Mouse (Mus musculus) embryonic facial prominence, embryonic 11.5 days (tissue): ENCODE data around the gene Plekha5. TPM values are rescaled to one million over a fixed set of nuclear protein-coding genes. Genes with fewer than 3 reads are reported as not detected.

Source experiments
- ATAC-seq: fragments of 200-750 bp; cut with Nextera tagmentation; replicated peaks from 2 replicates; pipeline ENCODE4 v1.8.0; 2017; ENCODE audit warnings: low read depth; ENCODE audit not compliant: insufficient number of reproducible peaks, low FRiP score, low TSS enrichment
- DNase-seq: peaks from one replicate; pipeline ENCODE4 v3.0.0-alpha.2; 2015; ENCODE audit warnings: low spot score
- H3K27ac ChIP-seq: fragments of 300-500 bp; sonication (generic); replicated peaks from 2 replicates; pipeline ENCODE4 v1.5.1; 2014; ENCODE audit warnings: mild to moderate bottlenecking, low read depth, low read length, control low read depth
- H3K27me3 ChIP-seq: fragments of 300-500 bp; sonication (generic); 2 replicates; pipeline ENCODE4 v1.6.1; 2014; ENCODE audit warnings: mild to moderate bottlenecking, low read length, moderate library complexity, mixed read lengths; ENCODE audit not compliant: control insufficient read depth, insufficient read depth
- H3K36me3 ChIP-seq: fragments of 300-500 bp; sonication (generic); replicated peaks from 2 replicates; pipeline ENCODE4 v1.6.1; 2014; ENCODE audit warnings: low read depth, mild to moderate bottlenecking, low read length, moderate library complexity, mixed read lengths; ENCODE audit not compliant: control insufficient read depth, insufficient read depth
- H3K4me1 ChIP-seq: fragments of 300-500 bp; sonication (generic); 2 replicates; pipeline ENCODE4 v1.6.1; 2014; ENCODE audit warnings: low read length, mixed read lengths; ENCODE audit not compliant: control insufficient read depth, insufficient read depth
- H3K4me2 ChIP-seq: fragments of 300-500 bp; sonication (generic); 2 replicates; pipeline ENCODE4 v1.6.1; 2014; ENCODE audit warnings: low read depth, mild to moderate bottlenecking, control low read depth, low read length, moderate library complexity
- H3K4me3 ChIP-seq: fragments of 300-500 bp; sonication (generic); 2 replicates; pipeline ENCODE4 v1.5.1; 2014; ENCODE audit warnings: low read depth, low read length, control low read depth
- H3K9ac ChIP-seq: fragments of 300-500 bp; sonication (generic); replicated peaks from 2 replicates; pipeline ENCODE4 v1.6.1; 2014; ENCODE audit warnings: mild to moderate bottlenecking, control low read depth, low read length
- H3K9me3 ChIP-seq: fragments of 300-500 bp; sonication (generic); replicated peaks from 2 replicates; pipeline ENCODE4 v1.6.1; 2016; ENCODE audit warnings: mild to moderate bottlenecking, low read length, inconsistent platforms, mixed read lengths; ENCODE audit not compliant: control insufficient read depth
- WGBS: fragments of 180-500 bp; shearing (Covaris S2); extraction: QIAGEN DNeasy Blood & Tissue Kit; methylation state at CpG from one replicate; pipeline ENCODE4 v1.1.7; 2014; 5-methylcytosine and 5-hydroxymethylcytosine counted together
- polyA plus RNA-seq: library from polyadenylated mRNA; unstranded; fragments of >200 nt; fragmentation: Nextera tagmentation; extraction: Ambion mirVana; gene quantifications from 2 replicates; pipeline ENCODE4 v1.2.1, GENCODE M21; 2014

The Plekha5 gene
- polyA plus RNA-seq, 1 experiment from 2014 or later: 56.2 TPM

DNA sequence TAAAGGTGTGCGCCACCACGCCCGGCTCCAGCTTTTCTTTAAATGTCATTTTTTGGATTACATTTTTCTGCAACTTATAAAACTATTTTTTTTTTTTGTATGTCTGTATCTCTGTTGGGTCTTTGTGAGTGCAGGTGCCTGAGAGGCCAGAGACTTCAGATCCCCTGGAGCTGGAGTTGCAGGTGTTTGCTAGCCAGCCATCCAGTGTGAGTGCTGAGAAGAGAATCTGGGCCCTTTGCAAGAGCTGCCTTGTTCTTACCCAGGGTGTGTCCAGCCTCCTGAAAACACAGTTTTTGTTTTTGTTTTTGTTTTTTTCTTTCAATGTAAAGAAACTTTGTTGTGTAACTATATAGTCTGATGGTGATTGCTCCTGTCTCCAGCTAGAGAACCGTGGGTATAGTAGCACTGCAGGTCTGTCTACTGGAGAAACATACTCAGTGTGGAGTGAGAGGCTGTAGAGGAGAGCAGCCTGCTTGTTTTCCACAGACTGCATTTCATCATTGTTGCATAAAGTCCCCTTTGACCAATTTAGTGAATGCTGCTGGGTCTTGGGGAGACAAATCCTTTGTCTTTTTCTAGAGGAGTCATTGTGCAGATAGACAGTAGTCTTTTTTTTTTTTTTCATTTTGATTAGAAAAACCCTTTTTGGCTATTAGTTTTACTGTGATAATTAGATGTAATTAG, 205.5 kb downstream of the Plekha5 start:
- H3K4me2 ChIP-seq: no peak overlapping the region
- ATAC-seq (no peak), DNase-seq (no peak)
- H3K4me3 ChIP-seq: no peak overlapping the region
- H3K27ac ChIP-seq: no peak overlapping the region
- no peaks in the 10 kb centered on the region for H3K9me3 ChIP-seq
- no peaks in the 10 kb centered on the region for H3K27me3 ChIP-seq
- H3K9ac ChIP-seq: no peak overlapping the region
- WGBS: 88% methylated on average over 4 of the region's 4 CpGs
- H3K36me3 ChIP-seq: no peaks in the 10 kb centered on the region
- H3K4me1 ChIP-seq: peaks cover 4% of the 10 kb centered on the region

DNA sequence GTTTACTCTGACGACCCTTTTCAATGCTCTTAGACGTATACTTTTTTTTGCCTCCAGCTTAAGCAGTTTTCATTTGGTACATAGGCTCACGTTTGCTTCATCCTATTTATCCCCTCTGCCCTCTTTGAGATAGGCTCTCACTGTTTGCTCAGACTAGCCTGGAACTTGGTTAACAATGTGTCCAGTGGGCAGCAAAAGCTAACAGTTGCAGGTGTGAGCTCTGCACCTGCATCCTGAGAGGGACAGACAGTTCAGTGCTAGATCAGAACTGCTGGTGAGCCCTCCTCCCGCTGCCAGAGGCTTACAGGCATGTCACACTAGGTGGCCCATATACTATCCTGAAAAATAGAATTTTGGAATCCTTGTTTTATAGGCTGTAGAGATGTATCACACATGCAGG, 206.5 kb downstream of the Plekha5 start:
- DNase-seq (no peak), ATAC-seq (no peak)
- Histone ChIP-seq H3K27ac (no peak overlapping the region), H3K4me1 (peaks cover 4% of the 10 kb centered on the region), H3K4me2 (no peak overlapping the region), H3K9me3 (no peaks in the 10 kb centered on the region), H3K4me3 (no peak overlapping the region), H3K27me3 (no peaks in the 10 kb centered on the region), H3K9ac (no peak overlapping the region), H3K36me3 (no peaks in the 10 kb centered on the region)
- 71% methylated on average over 4 of the region's 4 CpGs for WGBS

DNA sequence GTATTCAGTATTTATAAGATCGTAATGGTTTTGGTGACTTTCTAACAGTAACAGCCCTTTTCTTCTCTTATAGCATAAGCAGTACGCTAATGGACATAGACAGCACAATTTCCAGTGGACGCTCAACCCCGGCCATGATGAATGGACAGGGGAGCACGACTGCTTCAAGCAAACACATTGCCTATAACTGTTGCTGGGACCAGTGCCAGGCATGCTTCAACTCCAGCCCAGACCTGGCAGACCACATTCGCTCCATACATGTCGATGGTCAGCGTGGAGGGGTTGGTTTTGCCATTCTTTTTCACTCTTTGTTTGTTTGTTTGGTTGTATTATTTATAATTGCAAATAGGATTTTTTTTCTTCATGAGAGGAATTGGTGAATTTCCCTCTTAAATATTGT, 209.8 kb downstream of the Plekha5 start:
- Histone ChIP-seq H3K4me1 (no peaks in the 10 kb centered on the region), H3K9ac (no peak overlapping the region), H3K9me3 (no peaks in the 10 kb centered on the region), H3K4me2 (no peak overlapping the region), H3K27me3 (no peaks in the 10 kb centered on the region), H3K36me3 (no peaks in the 10 kb centered on the region; the same call in 1 of the 2 replicates), H3K4me3 (no peak overlapping the region), H3K27ac (no peak overlapping the region)
- ATAC-seq: no peak
- 92% methylated on average over 8 of the region's 8 CpGs for WGBS
- no peak for DNase-seq

DNA sequence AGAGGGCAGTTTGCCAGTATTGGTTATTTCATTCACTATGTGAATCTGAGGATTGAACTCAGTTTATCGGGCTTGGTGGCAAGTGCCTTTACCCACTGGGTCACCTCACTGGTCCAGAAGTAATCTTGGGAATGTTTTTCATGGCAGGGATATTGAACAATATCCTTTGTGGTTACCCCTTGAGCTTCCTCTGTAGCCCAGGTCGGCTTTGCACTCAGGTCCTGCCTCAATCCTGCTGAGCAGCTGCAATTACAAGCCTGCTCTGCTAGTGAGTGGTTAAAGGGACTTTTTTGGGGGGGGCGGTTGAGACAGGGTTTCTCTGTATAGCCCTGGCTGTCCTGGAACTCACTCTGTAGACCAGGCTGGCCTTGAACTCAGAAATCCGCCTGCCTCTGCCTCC, 212.4 kb downstream of the Plekha5 start:
- Histone ChIP-seq H3K9me3 (no peaks in the 10 kb centered on the region), H3K9ac (no peak overlapping the region), H3K4me3 (no peak overlapping the region), H3K4me1 (no peaks in the 10 kb centered on the region), H3K27me3 (no peaks in the 10 kb centered on the region), H3K36me3 (no peaks in the 10 kb centered on the region; the same call in none of the 2 replicates), H3K27ac (no peak overlapping the region), H3K4me2 (no peak overlapping the region)
- no peak for DNase-seq
- no peak for ATAC-seq
- 90% methylated on average over 4 of the region's 4 CpGs for WGBS

DNA sequence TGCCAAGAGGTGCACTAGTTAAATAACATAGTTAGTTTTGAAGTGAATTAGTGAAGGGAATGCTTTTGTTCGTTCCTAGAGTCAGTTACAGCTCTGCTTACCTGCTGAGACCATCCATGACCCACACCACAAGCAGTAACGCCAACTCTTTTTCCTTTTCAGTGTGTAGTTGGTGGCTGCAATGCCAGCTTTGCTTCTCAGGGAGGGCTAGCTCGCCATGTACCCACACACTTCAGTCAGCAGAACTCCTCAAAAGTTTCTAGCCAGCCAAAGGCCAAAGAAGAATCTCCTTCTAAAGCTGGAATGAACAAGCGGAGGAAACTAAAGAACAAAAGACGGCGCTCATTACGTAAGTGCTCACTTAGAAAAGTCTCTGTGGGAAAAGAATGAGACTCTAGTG, 218.2 kb downstream of the Plekha5 start:
- Histone ChIP-seq H3K27ac (no peak overlapping the region), H3K4me1 (no peaks in the 10 kb centered on the region), H3K4me3 (no peak overlapping the region), H3K9ac (no peak overlapping the region), H3K9me3 (no peaks in the 10 kb centered on the region), H3K4me2 (no peak overlapping the region), H3K36me3 (peaks cover 8% of the 10 kb centered on the region), H3K27me3 (no peaks in the 10 kb centered on the region)
- ATAC-seq (no peak), DNase-seq (no peak)
- 90% methylated on average over 7 of the region's 7 CpGs for WGBS

DNA sequence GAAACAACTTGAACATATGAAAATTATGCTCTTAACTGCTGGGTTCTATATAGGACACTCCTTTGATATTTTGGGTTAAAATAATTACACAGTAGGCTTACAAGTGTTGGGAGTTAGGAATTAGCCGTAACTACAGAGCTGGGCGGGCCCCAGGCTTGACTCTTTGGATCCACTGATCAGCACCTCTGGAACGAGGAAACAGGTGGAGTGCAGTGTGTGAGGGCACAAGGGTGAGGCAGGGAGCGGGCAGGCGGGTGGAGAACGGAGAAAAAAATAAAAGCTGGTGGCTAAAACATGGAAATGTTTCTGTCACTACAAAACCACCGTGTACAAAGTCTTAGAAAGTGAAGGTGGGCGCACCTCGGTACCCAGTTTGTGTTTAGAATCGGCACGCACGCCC, 218.8 kb downstream of the Plekha5 start:
- 94% methylated on average over 12 of the region's 12 CpGs for WGBS
- Histone ChIP-seq H3K4me1 (no peaks in the 10 kb centered on the region), H3K9me3 (no peaks in the 10 kb centered on the region), H3K9ac (no peak overlapping the region), H3K36me3 (peaks cover 8% of the 10 kb centered on the region), H3K4me3 (no peak overlapping the region), H3K4me2 (no peak overlapping the region), H3K27ac (no peak overlapping the region), H3K27me3 (no peaks in the 10 kb centered on the region)
- DNase-seq (no peak), ATAC-seq (no peak)

DNA sequence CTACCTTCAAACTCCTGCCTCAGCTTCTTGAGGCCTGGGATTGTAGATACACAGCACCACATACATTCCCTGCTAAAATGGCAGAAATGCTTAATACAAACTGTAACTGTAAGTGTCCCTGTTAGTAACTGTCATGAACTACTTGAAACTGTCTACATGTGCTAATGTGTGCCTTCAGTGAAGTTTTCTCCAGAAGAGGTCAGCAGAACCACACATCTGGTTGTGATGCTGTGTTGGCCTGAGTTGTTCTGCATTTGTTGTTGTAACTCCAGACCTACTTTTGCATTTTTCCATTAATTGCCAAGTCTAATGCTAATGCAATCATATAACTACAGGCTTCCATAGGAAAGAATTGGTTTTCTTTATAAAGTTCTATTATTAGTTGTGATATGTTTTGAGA, 222.1 kb downstream of the Plekha5 start:
- Histone ChIP-seq H3K27ac (no peak overlapping the region), H3K36me3 (peaks cover 10% of the 10 kb centered on the region), H3K27me3 (no peaks in the 10 kb centered on the region), H3K9me3 (no peaks in the 10 kb centered on the region), H3K9ac (no peak overlapping the region), H3K4me2 (no peak overlapping the region), H3K4me3 (no peak overlapping the region), H3K4me1 (no peaks in the 10 kb centered on the region)
- ATAC-seq: no peak
- no peak for DNase-seq
